8 mouse cellular contexts compared by ENCODE assay signal in genomic region chr19:58455061-58455495, GRCm38 (mm10). TPM values are rescaled to one million over a fixed set of nuclear protein-coding genes. Genes with fewer than 3 reads are reported as not detected.
A peak's percentile ranks its signal among the peaks of the same experiment; 100 is the strongest.
DNase-seq lines count a peak whose midpoint lies in the region; ATAC-seq and TF ChIP-seq lines count a peak whose summit lies in the region.

No protein-coding gene starts in this region.

- H3K4me1 ChIP-seq in bone marrow macrophage, adult 2 months (ENCODE audit: control insufficient read depth, insufficient read depth, low read length): no peaks in the 10 kb centered on the region
- H3K4me1 ChIP-seq in kidney, embryonic 15.5 days: peaks cover 59% of the 10 kb centered on the region
- peaks cover 5% of the 10 kb centered on the region; the same call in 1 of the 2 replicates for H3K4me1 ChIP-seq in liver, embryonic 12.5 days

- ATAC-seq in kidney, embryonic 15.5 days (replicated peaks; ENCODE audit: low FRiP score): peak; percentile 38
- ATAC-seq in liver, embryonic 12.5 days: peak; percentile 43

- H3K27ac ChIP-seq in bone marrow macrophage, adult 2 months (ENCODE audit: insufficient read depth, low read depth, low read length): no peak overlapping the region
- H3K27ac ChIP-seq in kidney, embryonic 15.5 days: peak overlapping the region; percentile 82
- H3K27ac ChIP-seq in liver, embryonic 12.5 days: 0 out of 2 replicates have a peak overlapping the region, but pooled peaks have one; percentile 5

- TF ChIP-seq POLR2A in bone marrow macrophage, adult 2 months (IDR thresholded peaks at IDR 0.05; ENCODE audit: borderline replicate concordance, low read depth, low read length): no peak

- peak overlapping the region; percentile 59 for H3K9ac ChIP-seq in kidney, embryonic 15.5 days
- peak overlapping the region; percentile 39; the same call in 1 of the 2 replicates for H3K9ac ChIP-seq in liver, embryonic 12.5 days

- H3K4me2 ChIP-seq in kidney, embryonic 15.5 days: peak overlapping the region; percentile 98
- H3K4me2 ChIP-seq in liver, embryonic 12.5 days: peak overlapping the region; percentile 65

- WGBS in kidney, embryonic 15.5 days: under 1% methylated on average over 21 of the region's 21 CpGs
- WGBS in liver, embryonic 12.5 days (ENCODE audit: insufficient replicate concordance): 2% methylated on average over 21 of the region's 21 CpGs

- H3K27me3 ChIP-seq in kidney, embryonic 15.5 days: peaks cover 43% of the 10 kb centered on the region
- H3K27me3 ChIP-seq in liver, embryonic 12.5 days (replicated peaks): peaks cover 73% of the 10 kb centered on the region

- H3K36me3 ChIP-seq in kidney, embryonic 15.5 days: no peaks in the 10 kb centered on the region
- no peaks in the 10 kb centered on the region for H3K36me3 ChIP-seq in liver, embryonic 12.5 days

- TF ChIP-seq CTCF in bone marrow macrophage, adult 2 months (IDR thresholded peaks at IDR 0.05; ENCODE audit: low read depth, low read length): no peak

- peak; percentile 67 to 68 for DNase-seq in cerebellum, postnatal 10 days
- DNase-seq in cerebellum, adult 11 months: no peak
- peak; percentile 36 to 51 for DNase-seq in frontal cortex, postnatal 36 days (ENCODE audit: low spot score in 2 of 2)
- peak; percentile 80 for DNase-seq in neural tube, embryonic 10.5 days (ENCODE audit: extremely low spot score, low spot score)
- peak; percentile 83 for DNase-seq in thymus, postnatal 4 days

- peak overlapping the region; percentile 44 for H3K4me3 ChIP-seq in bone marrow macrophage, adult 2 months (ENCODE audit: insufficient read depth, low read length)
- H3K4me3 ChIP-seq in kidney, embryonic 15.5 days (replicated peaks): peak overlapping the region; percentile 57
- peak overlapping the region; percentile 48 for H3K4me3 ChIP-seq in liver, embryonic 12.5 days

- H3K9me3 ChIP-seq in kidney, embryonic 15.5 days (replicated peaks): no peaks in the 10 kb centered on the region
- no peaks in the 10 kb centered on the region for H3K9me3 ChIP-seq in liver, embryonic 12.5 days (replicated peaks)

RNA-seq across cellular contexts. Expression of gene Gfra1, which starts 0.6 kb away (rescaled TPM):
- polyA plus RNA-seq in bone marrow macrophage, adult 2 months (2012; ENCODE audit: insufficient read depth, insufficient read length, missing spikeins): not detected in 2 replicates
- polyA plus RNA-seq in kidney, embryonic 15.5 days (2015; fragmentation: Nextera tagmentation; extraction: Ambion mirVana): 65.3 and 67.8 TPM in 2 replicates
- 9.1 and 9.2 TPM in 2 replicates for polyA plus RNA-seq in liver, embryonic 12.5 days (2016; fragmentation: Nextera tagmentation; extraction: Ambion mirVana)

RNA-seq across cellular contexts. Expression of gene Ccdc172, which starts 56.7 kb away (rescaled TPM):
- polyA plus RNA-seq in bone marrow macrophage, adult 2 months (2012; ENCODE audit: insufficient read depth, insufficient read length, missing spikeins): not detected in 2 replicates
- not detected in 2 replicates for polyA plus RNA-seq in kidney, embryonic 15.5 days (2015; fragmentation: Nextera tagmentation; extraction: Ambion mirVana)
- polyA plus RNA-seq in liver, embryonic 12.5 days (2016; fragmentation: Nextera tagmentation; extraction: Ambion mirVana): not detected in 2 replicates
